Mouse (Mus musculus) B cell, adult 2 months (primary cell): ENCODE results near the gene Dchs2.

Experiments
- DNase-seq, 2 experiments: peaks; one replicate each; pipeline ENCODE4 v3.0.0; 2022

The Dchs2 gene

GRCm38 (mm10) chr3:83156165-83156564 is 28.4 kb downstream of the Dchs2 start:
- DNase-seq = no peak

GRCm38 (mm10) chr3:83161542-83162231 is 33.9 kb downstream of the Dchs2 start:
- no peak for DNase-seq

DNA sequence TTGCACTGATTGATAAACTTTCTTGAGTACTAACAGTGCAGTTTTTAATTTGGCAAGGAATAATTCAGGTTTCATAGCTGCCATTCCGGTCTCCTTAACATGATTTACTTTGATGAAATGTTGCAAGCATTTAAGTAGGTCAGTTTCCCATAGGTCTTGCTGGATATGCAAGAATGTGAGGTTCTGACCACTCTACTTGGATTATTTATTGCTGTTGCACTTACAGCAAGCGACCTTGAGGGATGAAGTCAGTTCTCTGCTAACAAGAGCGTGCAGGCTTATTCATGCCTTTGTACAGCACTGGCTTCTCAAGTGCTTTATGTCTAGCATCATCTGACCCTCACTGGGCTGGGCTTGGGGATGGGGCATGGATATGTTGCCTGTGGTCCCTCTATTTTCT is 35.9 kb downstream of the Dchs2 start:
- DNase-seq = no peak

DNA sequence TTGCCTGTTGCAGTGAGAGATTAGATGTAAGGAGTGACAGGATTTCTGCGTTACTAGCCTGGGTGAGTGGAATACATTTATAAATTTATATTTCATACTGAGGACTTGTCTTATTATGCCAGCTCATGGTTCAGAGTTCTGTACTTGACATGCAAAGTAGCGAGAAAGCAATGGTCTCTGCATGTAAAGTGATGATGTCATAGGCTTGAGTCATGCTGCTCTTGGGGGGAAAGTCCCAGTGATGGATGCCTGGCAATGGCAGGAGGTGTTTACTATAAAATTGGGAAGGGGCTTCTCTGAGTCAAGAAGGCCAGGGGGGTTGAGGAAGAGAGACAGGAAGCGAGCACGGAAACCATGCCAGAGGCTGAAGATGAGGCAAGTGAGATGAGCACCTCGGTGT is 57.8 kb downstream of the Dchs2 start:
- DNase-seq = no peak

GRCm38 (mm10) chr3:83191271-83191670 is 63.5 kb downstream of the Dchs2 start:
- DNase-seq = no peak

DNA sequence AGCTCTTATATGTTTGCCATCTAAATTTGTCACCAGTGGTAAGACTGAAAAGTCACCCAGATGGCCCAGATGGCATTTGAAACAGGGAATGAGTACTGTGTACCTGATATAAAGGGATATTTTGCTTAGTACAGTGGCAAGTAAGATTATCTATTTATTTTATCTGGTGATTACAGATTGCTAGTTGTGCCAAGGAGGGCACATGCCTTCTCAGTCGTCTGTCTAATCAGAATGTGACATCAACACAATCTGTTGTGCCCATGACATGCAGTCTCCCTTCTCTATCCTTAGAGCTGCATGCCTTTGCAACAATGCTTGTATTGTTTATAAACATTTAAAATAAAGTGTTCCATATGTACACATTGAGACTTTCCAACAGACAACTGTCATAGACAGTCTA is 64.7 kb downstream of the Dchs2 start:
- DNase-seq = no peak

DNA sequence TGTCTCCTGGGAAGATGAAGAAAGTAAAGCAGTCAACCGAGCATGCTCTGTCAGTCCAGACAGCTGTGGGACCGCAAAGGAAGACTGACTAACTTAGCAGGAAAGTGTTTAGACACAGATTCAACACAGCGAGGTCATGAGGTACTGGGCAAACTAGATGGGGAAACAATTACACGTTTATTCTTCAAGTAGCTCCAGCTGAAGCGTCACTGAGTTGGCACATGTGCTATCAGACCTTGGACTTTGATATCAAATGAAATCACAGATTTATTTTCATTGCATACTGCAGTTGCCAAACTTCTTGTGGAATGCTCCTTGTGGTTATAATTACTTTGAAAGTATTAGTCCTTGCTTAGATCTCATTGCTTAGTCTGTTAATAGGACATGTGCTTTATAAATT is 67.2 kb downstream of the Dchs2 start:
- no peak for DNase-seq

DNA sequence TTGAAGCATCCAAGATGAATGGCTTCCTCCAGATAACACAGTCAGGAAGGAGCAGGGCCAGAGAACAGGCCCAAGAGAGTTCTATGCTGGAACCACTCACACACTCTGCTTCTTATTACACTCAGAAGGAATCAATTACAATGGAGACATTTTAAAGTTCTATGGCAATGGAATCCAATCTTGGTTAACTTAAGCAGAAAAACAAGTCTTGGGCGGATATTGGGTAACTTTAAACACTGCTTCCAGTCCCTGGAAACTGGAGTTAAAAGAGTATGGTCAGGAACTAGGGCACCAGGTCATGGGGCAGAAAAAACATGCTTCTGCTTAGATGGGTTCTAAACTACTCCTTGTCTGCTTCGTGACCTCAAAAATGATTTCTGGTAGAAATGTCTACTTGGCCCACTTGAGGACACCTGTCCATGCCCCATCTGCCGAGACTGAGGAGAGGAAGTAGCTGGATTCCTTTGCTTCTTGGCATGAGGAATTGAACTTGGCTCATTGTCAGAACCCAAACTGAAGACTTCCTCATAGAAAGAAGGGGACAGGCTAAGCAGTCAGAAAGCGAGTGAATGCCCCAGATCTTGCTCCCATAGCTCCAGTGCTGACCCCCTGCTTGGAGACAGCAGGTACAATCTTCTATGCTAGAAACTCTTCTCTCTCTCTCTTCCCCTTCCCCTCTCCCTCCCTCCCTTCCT is 73.7 kb downstream of the Dchs2 start:
- no peak for DNase-seq

- no peak for DNase-seq
Measured at GRCm38 (mm10) chr3:83205073-83205668, 77.4 kb downstream of the Dchs2 start.

DNA sequence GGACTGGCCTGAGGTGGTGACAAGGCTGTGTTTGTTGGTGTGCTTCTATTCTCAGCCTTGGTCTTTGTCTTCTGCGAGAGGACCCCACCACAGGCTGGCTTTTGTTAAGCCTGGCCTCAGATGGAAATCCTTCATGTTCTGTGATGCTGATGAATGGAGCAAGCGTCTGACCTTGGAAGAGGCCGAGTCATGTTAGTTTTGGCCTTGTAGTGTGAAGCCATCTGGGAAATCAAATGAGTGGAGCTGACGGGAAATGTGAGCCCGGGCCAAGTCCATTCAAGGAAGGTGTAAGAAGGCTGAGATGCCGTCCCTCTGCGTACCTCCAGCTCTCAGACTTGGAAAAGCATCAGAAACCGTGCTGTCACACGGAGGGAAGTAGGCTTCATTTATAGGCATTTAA is 81.9 kb downstream of the Dchs2 start:
- no peak for DNase-seq

DNA sequence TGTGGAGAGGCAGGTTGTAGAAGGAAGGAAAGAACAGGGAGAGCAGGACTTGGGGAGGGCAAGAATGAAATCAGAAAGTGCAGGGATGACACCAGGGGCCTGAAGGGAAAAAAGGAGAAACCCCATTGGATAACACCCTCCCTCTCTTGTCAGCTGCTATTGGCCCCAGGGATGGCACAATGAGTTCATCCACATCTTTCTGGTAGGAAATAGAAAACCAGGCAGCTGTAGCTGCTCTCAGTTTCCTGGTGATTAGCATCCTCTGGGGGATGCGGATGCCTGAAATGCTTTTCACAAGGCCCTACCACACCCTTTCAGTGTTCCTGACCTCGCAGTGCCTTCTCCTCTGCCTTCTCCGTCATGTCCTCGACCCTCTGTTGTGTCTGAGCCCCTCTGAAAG is 82.5 kb downstream of the Dchs2 start:
- DNase-seq = no peak

- DNase-seq = no peak
Measured at GRCm38 (mm10) chr3:83211939-83212338, 84.2 kb downstream of the Dchs2 start.

DNA sequence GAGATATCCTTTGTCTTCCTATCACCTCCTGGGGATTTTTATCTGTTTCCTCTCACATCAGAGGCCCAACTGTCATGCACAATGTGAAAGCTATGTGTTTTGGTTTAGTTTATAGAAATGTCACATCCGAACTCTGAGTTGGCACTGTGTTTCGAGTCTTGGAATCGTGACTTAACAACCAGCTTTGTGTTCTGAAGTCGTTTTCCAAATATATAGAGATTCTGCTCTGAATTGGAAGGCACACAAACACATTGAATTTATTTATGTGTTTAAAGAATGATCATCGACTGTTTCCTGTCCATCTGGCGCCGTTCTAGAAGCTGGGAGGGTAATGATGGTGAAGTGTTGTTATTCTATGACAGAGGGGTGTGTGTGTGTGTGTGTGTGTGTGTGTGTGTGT is 84.8 kb downstream of the Dchs2 start:
- no peak for DNase-seq

DNA sequence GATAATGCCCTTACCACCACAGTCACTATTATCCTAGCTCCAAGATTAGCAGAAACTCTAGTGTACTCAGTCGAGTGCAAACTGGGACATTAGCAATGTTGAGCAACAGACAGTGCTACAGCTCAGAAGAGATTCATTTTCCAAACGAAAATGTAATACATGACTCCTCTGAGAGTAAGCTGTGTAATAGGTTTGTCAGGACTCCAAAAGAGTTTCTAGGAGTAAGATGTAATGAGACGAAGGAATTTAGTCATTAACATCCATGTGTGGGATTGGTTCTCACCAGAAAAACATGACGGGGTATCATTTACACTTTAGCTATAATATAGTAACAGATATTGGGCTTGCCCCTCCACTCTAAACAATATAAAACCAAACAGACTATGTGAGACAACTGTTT is 90.3 kb downstream of the Dchs2 start:
- DNase-seq = no peak

DNA sequence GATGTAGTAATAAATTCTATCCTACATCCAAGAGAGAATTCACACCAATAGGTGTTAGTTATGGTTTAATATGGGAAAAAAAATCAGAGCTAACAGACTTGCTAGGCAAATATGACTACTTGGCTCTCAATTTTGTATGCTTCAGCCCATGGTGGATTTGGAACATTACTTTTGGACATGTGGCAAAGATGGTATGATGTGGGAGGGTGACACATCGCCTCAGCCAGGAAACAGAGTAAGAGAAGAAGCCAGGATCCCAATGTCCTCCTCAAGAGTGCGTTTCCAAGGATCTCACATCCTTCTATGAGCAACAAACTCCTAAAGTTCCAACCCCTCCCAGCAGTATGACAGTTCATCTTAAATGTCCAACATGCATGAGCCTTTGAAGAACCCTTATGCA is 92.4 kb downstream of the Dchs2 start:
- no peak for DNase-seq

DNA sequence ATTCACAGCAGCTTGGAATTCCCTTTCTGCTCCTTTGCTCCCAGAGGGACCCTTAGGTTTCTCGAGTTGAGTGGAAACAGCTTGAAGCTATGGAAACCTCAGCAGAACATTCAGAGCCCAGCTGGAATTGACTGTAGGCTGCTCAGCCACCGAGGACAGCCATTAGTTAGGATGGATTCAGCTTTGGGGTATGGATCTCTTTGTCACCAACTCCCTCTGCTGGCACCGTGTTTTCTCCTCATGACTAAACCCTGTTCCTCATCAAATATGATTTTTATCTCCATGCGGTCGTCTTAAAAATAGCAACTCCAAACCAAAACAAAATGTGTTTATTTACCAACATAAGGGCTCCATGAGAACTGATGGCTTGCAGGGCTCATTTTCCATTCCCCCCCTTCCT is 94.4 kb downstream of the Dchs2 start:
- no peak for DNase-seq

DNA sequence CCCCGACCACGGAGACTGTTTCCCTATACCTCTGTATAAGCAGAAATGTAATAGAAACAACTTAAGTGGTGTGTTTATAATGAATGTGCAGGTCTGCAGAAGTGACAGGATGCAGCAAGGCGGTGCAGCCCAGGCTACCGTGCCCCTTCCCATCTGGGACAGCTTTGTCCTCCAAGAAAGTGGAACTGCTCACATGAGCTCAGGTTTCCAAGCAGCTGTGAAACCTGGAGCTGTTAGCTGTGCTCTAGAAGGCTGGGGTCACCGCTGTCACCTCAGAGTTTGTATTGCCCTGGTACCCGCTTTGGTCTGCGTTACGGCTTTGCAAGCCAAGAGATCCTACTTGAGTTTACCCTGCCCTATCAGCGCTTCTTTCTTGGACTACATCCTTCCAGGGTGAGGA is 100.6 kb downstream of the Dchs2 start:
- DNase-seq = no peak

DNA sequence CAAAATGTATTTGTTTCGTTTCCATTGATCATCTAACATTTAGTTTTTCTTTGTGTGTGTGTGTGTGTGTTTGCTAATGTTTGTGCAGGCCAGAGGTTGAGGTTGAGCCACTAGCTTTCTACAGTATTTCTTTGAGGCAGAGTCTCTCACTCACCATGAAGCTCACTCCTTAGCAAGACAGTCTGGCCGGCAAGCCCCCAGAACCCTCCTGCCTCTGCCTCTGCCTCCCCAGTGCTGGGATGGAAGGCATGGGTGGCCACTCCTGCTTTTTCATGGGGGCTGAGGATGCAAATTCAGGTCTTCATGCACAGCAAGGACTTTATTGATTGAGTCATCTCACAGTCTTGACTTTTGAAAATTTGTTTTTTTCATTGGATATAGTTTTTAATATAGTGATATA is 102.6 kb downstream of the Dchs2 start:
- no peak for DNase-seq

DNA sequence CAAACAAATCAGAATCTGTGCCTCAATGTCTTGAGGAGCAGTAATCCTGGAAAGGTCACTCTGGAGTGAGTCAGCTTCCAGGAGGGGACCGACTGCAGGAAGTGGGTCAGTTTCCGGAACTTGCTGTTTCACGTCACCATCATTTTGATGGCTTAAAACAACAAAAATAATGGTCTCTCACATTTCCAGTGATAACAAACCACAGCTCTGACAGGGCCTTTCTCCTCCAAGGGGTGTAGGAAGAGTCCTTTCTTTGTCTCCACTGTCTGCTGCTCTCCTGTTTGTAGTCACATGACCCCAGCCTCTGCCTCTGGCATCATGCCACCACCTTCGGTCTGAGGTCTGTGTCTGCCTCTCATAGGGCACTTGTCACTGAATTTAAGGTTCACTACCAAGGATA is 106.7 kb downstream of the Dchs2 start:
- DNase-seq = no peak

DNA sequence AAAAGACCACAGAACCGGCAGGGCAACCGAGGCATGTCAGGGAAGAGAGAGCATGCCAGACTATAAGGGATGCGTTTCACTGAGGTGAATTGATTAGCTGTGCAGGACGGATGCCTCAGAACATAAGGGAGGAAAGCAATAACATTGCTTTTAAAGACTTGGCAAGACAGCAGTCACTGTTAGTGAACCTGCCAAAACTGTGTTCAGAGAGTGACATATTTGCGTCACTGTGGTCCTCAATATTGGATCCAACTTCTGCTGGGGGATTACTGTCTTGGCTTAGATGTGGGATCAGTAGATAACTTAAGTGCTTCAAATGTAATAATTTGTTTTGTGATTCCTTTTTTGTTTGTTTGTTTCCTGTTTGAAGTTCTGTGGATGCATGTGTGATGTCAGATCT is 107.3 kb downstream of the Dchs2 start:
- no peak for DNase-seq

GRCm38 (mm10) chr3:83246536-83246935 is 118.8 kb downstream of the Dchs2 start:
- no peak for DNase-seq

DNA sequence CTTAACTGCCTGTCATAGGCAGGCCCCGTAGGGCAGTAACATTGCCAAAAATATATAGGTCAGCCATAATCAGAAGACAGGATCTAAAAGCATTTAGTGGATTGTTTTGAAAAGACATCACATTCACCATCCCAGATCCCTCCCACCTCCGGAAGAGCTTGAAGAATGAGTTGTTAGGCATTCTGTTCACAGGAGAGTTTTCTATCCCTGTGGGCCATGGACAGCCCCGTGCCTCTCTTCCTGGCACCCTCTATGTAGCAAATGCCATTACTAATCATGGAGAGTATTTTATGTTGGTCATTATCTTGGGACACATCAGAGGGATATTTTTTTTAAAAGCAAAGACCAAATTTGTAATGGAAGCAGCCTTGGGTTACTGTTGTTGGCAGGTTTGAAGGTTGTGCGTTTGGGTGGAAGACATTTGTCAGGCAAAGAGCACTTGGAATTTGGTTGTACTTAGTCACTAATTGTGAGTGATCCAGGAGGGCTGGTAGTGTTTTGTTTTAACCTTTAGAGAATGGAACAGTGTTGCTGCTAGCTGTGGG is 122.3 kb downstream of the Dchs2 start:
- DNase-seq = no peak

- DNase-seq = no peak
Measured at GRCm38 (mm10) chr3:83251899-83252298, 124.2 kb downstream of the Dchs2 start.

DNA sequence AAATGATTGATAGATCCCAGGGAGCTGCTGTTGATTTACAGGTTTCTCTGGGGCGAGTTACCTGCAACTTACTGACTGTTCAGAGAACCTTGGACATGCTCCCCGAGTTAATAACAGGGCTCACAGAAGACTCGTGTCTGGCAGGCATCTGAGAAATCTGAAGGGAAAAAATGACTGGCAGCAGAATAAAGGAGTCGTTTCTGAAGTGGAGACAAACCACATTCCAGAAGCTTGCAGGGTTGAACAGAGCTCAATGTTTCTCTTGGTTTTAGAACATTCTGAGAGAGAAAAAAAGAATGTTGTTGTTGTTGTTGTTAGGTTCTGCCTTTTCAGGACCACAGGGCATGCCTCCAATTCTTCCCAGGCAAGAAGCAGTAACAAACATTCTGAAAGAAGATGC is 131.7 kb downstream of the Dchs2 start:
- no peak for DNase-seq
